Mouse (Mus musculus) heart, adult 2 months (tissue): Measurements from ENCODE around the gene Ptprq.

Source experiments
- CTCF ChIP-seq: fragments of 200-600 bp; IDR thresholded peaks from 2 replicates; pipeline ENCODE4 v1.8.1; 2022; ENCODE audit warnings: antibody characterized with exemption, mild to moderate bottlenecking, moderate library complexity
- EP300 ChIP-seq: fragments of 200-500 bp; IDR thresholded peaks from 2 replicates; pipeline ENCODE4 v1.6.1; 2011; ENCODE audit warnings: low read depth, low read length, control low read depth; ENCODE audit not compliant: insufficient read depth
- POLR2A ChIP-seq: fragments of 200-500 bp; IDR thresholded peaks from 2 replicates; pipeline ENCODE4 v1.6.1; 2011; ENCODE audit warnings: mild to moderate bottlenecking, low read depth, low read length, control low read depth; ENCODE audit not compliant: insufficient read depth

DNA sequence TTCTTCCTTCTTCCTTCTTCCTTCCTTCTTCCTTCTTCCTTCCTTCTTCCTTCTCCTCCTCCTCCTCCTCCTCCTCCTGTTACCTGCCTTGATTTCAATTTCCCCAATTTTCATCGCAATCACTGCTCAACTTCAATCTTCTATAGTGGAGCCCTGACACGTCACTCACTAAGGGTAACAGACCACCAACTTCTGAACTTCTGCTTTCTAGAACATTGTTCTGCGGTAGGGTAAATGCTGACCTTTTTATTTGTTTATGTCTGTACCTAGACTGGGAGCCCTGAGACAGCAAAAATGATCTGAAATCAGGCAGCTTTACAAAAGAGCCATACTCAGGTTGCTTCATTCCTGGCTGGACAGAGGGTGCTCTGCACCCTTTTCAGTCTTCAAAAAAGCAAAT, 33.6 kb upstream of the Ptprq start:
- TF ChIP-seq POLR2A: no peak
- TF ChIP-seq CTCF: no peak
- TF ChIP-seq EP300: no peak
